Mouse (Mus musculus) myocyte (in vitro differentiated cells): ENCODE data around the gene Tpm4. TPM values are rescaled to one million over a fixed set of nuclear protein-coding genes. Genes with fewer than 3 reads are reported as not detected.

Source experiments
- H3K27me3 ChIP-seq: one replicate; pipeline ENCODE4 v1.6.1; 2011; ENCODE audit not compliant: control insufficient read depth, insufficient read depth, insufficient read length
- H3K36me3 ChIP-seq: one replicate; pipeline ENCODE4 v1.6.1; 2011; ENCODE audit not compliant: control insufficient read depth, insufficient read depth
- H3K4me2 ChIP-seq: one replicate; pipeline ENCODE4 v1.6.1; 2011; ENCODE audit warnings: low read depth, control low read depth
- H3K4me3 ChIP-seq: one replicate; pipeline ENCODE4 v1.5.1; 2011; ENCODE audit warnings: mild to moderate bottlenecking, control low read depth, moderate library complexity
- H3K79me2 ChIP-seq: one replicate; pipeline ENCODE4 v1.6.1; 2011; ENCODE audit not compliant: control insufficient read depth, insufficient read depth
- H3ac ChIP-seq: one replicate; pipeline ENCODE4 v1.6.1; 2011; ENCODE audit not compliant: control insufficient read depth, insufficient read length
- CEBPB ChIP-seq: IDR thresholded peaks from 2 replicates; pipeline ENCODE4 v1.6.1; 2011; ENCODE audit warnings: mild to moderate bottlenecking, moderate library complexity; ENCODE audit not compliant: poor library complexity, insufficient read depth, severe bottlenecking
- E2F4 ChIP-seq: IDR thresholded peaks from one replicate; pipeline ENCODE4 v1.6.1; 2011; ENCODE audit warnings: mild to moderate bottlenecking, control low read depth, moderate library complexity; ENCODE audit not compliant: insufficient read depth
- MAX ChIP-seq: IDR thresholded peaks from one replicate; pipeline ENCODE4 v1.6.1; 2011; ENCODE audit warnings: low read depth, mild to moderate bottlenecking, control low read depth
- MYOD1 ChIP-seq, 3 experiments: IDR thresholded peaks; one replicate each; pipeline ENCODE4 v1.6.1; 2011; ENCODE audit warnings: control low read depth in 2 of 3, low read depth in 2 of 3, mild to moderate bottlenecking in 2 of 3, moderate library complexity in 1 of 3; ENCODE audit not compliant: insufficient read length in 2 of 3, control insufficient read depth in 1 of 3
- MYOG ChIP-seq, 3 experiments: IDR thresholded peaks; one replicate each; pipeline ENCODE4 v1.6.1; 2011; ENCODE audit warnings: control low read depth in 2 of 3, low read depth in 2 of 3, mild to moderate bottlenecking in 2 of 3; ENCODE audit not compliant: insufficient read length in 2 of 3, control insufficient read depth in 1 of 3, insufficient read depth in 1 of 3
- POLR2A ChIP-seq: IDR thresholded peaks from one replicate; pipeline ENCODE4 v1.6.1; 2011; ENCODE audit warnings: low read depth, mild to moderate bottlenecking, control low read depth, moderate library complexity; ENCODE audit not compliant: insufficient read length
- POLR2AphosphoS2 ChIP-seq: IDR thresholded peaks from one replicate; pipeline ENCODE4 v1.6.1; 2011; ENCODE audit warnings: low read depth, control low read depth; ENCODE audit not compliant: insufficient read length
- REST ChIP-seq: IDR thresholded peaks from one replicate; pipeline ENCODE4 v1.6.1; 2011; ENCODE audit warnings: mild to moderate bottlenecking, control low read depth, moderate library complexity; ENCODE audit not compliant: insufficient read depth, insufficient read length
- SRF ChIP-seq: IDR thresholded peaks from one replicate; pipeline ENCODE4 v1.6.1; 2011; ENCODE audit warnings: low read depth; ENCODE audit not compliant: control insufficient read depth, insufficient read length
- TCF12 ChIP-seq: IDR thresholded peaks from one replicate; pipeline ENCODE4 v1.6.1; 2011; ENCODE audit warnings: mild to moderate bottlenecking, control low read depth; ENCODE audit not compliant: poor library complexity, insufficient read depth, severe bottlenecking
- TCF3 ChIP-seq: IDR thresholded peaks from one replicate; pipeline ENCODE4 v1.6.1; 2011; ENCODE audit warnings: low read depth, control low read depth; ENCODE audit not compliant: insufficient read length
- USF1 ChIP-seq: IDR thresholded peaks from one replicate; pipeline ENCODE4 v1.6.1; 2011; ENCODE audit warnings: low read depth, mild to moderate bottlenecking, control low read depth, moderate library complexity
- polyA plus RNA-seq: library from polyadenylated mRNA; unstranded; fragments of >200 nt; fragmentation: generic; extraction: Trizol; gene quantifications from one replicate; pipeline ENCODE4 v1.2.1, GENCODE M21; 2012; ENCODE audit warnings: missing spikeins

Tpm4 gene
- polyA plus RNA-seq, 1 experiment, result 205 TPM

GRCm38 (mm10) chr8:72160007-72160406, 25.2 kb downstream of the Tpm4 start:
- no peak for TF ChIP-seq MYOG (IDR thresholded peaks at IDR 0.05; ENCODE audit: control insufficient read depth in 1 of 3, insufficient read depth in 1 of 3, insufficient read length in 2 of 3, low read depth in 2 of 3)
- TF ChIP-seq CEBPB, result no peak
- TF ChIP-seq E2F4, result no peak
- TF ChIP-seq USF1, result no peak
- no peak for TF ChIP-seq TCF3
- Histone ChIP-seq H3ac (no peak overlapping the region), H3K4me2 (peak overlapping the region; percentile 74), H3K79me2 (peaks cover 32% of the 10 kb centered on the region), H3K36me3 (no peaks in the 10 kb centered on the region), H3K4me3 (peak overlapping the region; percentile 60), H3K27me3 (no peaks in the 10 kb centered on the region)

DNA sequence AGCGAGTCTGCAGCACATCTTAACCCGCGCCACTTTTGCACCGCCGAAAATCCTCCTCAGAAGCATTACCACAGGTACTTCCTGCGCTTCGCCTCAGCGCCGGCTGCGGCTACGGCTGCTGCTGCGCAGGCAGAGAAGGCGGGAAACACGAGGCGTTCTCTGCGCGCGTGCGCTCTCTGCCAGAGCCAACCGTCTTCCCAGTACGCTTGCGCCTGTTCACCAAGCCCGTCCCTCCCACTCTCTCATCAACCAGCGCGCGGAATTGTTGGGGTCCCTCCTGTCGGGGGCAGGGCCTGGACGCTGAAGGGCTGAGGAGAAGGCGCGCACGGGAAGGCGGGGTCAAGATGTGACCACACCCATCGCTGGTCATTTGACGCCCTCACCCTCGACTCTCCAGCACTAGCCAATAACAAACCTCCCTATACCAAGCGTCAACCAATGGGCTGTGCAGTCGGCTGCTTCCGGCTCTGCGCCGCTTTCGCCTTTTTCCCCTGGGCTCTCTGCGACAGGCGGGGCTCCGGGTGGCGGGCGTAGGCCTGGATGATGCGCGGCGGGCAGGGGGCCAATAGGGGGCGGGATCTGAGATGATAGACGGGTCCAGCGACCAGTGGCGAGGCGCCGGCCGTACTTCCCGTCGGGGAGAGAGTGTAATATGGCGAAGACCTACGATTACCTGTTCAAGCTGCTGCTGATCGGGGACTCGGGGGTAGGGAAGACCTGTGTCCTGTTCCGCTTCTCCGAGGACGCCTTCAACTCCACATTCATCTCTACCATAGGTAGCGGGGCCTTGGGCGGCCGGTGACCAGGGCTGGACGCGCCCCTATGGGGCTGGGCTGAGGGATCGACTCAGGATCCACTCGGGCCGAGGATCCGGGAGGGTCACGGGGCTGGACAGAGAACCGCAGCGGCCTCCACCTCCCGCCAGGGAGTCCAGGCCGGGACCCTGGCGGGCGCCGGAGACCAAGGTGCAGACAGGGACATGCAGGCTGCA, 26.2 kb downstream of the Tpm4 start, which contains the start of gene Rab8a:
Gene Rab8a, plus strand, starts transcription at position 494 of the 991 bp plus-strand sequence.
- H3ac ChIP-seq, result peak within 1 kb of the TSS; percentile 22
- H3K36me3 ChIP-seq, result no peaks in the 10 kb centered on the region
- peak within 1 kb of the TSS; percentile 94 for H3K4me2 ChIP-seq
- TF ChIP-seq TCF12, result no peak
- TF ChIP-seq SRF, result peak; percentile 32
- TF ChIP-seq POLR2A, result peak; percentile 82
- no peak for TF ChIP-seq E2F4
- TF ChIP-seq TCF3, result no peak
- TF ChIP-seq CEBPB, result no peak
- TF ChIP-seq POLR2AphosphoS2, result peak; percentile 71
- no peak for TF ChIP-seq MAX
- no peak for TF ChIP-seq MYOD1 (IDR thresholded peaks at IDR 0.05; ENCODE audit: control insufficient read depth in 1 of 3, insufficient read length in 2 of 3, low read depth in 2 of 3)
- TF ChIP-seq USF1, result no peak
- no peak for TF ChIP-seq REST
- peak in 1 of 3 experiments; percentile 48 for TF ChIP-seq MYOG (IDR thresholded peaks at IDR 0.05; ENCODE audit: control insufficient read depth in 1 of 3, insufficient read depth in 1 of 3, insufficient read length in 2 of 3, low read depth in 2 of 3)
- H3K4me3 ChIP-seq, result peak within 1 kb of the TSS; percentile 60
- no peaks in the 10 kb centered on the region for H3K27me3 ChIP-seq
- peaks cover 39% of the 10 kb centered on the region for H3K79me2 ChIP-seq

DNA sequence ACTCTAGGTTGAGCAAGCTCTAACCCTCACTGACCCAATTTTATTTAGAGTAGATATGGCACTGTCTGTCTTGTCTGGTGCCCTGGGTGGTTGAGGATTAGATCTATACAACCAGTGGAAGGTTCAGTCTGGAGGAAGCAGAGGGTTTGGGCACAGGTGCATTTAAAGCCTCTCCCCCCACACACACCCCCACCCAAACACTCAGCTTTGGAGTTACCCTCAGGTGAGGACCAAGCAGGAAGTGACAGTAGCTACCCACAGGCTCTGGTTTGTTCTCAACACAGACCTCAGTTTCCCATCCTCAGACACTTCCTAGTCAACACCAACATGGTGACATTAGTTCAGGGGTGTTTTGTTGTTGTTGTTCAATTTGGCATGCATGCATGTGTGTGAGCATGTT, 28.0 kb downstream of the Tpm4 start:
- TF ChIP-seq MYOG (IDR thresholded peaks at IDR 0.05; ENCODE audit: control insufficient read depth in 1 of 3, insufficient read depth in 1 of 3, insufficient read length in 2 of 3, low read depth in 2 of 3), result no peak
- TF ChIP-seq TCF12, result no peak
- TF ChIP-seq MYOD1 (IDR thresholded peaks at IDR 0.05; ENCODE audit: control insufficient read depth in 1 of 3, insufficient read length in 2 of 3, low read depth in 2 of 3), result no peak
- TF ChIP-seq MAX, result no peak
- no peak for TF ChIP-seq USF1
- no peak for TF ChIP-seq REST
- no peak for TF ChIP-seq E2F4
- no peak for TF ChIP-seq CEBPB
- TF ChIP-seq POLR2A, result no peak
- TF ChIP-seq TCF3, result no peak
- TF ChIP-seq POLR2AphosphoS2, result no peak
- no peak for TF ChIP-seq SRF
- H3K4me3 ChIP-seq, result peak overlapping the region; percentile 60
- H3K79me2 ChIP-seq, result peaks cover 44% of the 10 kb centered on the region
- H3ac ChIP-seq, result no peak overlapping the region
- peak overlapping the region; percentile 94 for H3K4me2 ChIP-seq
- H3K27me3 ChIP-seq, result no peaks in the 10 kb centered on the region
- H3K36me3 ChIP-seq, result peaks cover 2% of the 10 kb centered on the region

GRCm38 (mm10) chr8:72169098-72169668, 34.4 kb downstream of the Tpm4 start:
- TF ChIP-seq POLR2AphosphoS2, result no peak
- no peak for TF ChIP-seq CEBPB
- no peak for TF ChIP-seq USF1
- no peak for TF ChIP-seq TCF12
- TF ChIP-seq TCF3, result no peak
- no peak for TF ChIP-seq SRF
- TF ChIP-seq MYOD1 (IDR thresholded peaks at IDR 0.05; ENCODE audit: control insufficient read depth in 1 of 3, insufficient read length in 2 of 3, low read depth in 2 of 3), result no peak
- no peak for TF ChIP-seq POLR2A
- no peak for TF ChIP-seq MAX
- TF ChIP-seq REST, result no peak
- TF ChIP-seq E2F4, result no peak
- no peak for TF ChIP-seq MYOG (IDR thresholded peaks at IDR 0.05; ENCODE audit: control insufficient read depth in 1 of 3, insufficient read depth in 1 of 3, insufficient read length in 2 of 3, low read depth in 2 of 3)
- H3K36me3 ChIP-seq, result peaks cover 19% of the 10 kb centered on the region
- no peak overlapping the region for H3ac ChIP-seq
- H3K4me3 ChIP-seq, result no peak overlapping the region
- H3K4me2 ChIP-seq, result no peak overlapping the region
- H3K79me2 ChIP-seq, result peaks cover 14% of the 10 kb centered on the region
- H3K27me3 ChIP-seq, result no peaks in the 10 kb centered on the region
